Mouse (Mus musculus): ENCODE measurements around the gene 4930558C23Rik. TPM values are rescaled to one million over a fixed set of nuclear protein-coding genes. Genes with fewer than 3 reads are reported as not detected.
"Not testable (repeated sequence)": the region's sequence is repeated elsewhere in the genome, so short reads cannot be mapped to it uniquely, and the experiment has no call there.

4930558C23Rik gene
- polyA plus RNA-seq, 1 experiment from 2014 or later: not detected

DNA sequence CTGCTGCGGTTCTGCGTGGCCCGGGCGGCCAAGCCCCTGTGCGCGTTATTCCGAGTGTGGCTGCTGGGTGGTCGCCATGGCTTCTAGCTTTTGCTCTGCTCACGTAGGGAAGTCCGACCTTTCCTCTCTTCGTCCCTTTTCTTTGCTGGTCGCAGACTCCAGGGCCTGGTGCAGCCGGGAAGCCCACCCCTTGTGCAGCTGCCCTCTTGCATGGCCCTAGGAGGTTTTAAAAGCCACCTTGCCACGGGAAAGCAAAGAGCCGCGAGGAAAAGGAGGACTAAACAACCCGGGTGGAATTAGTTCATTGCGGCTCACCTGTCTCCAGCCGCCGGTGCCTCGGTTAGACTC is 25.2 kb upstream of the 4930558C23Rik start:
- DNase-seq (ENCODE audit: low spot score): peak; percentile 22
- 25% methylated on average over 16 of the region's 21 CpGs for WGBS
- H3K27ac ChIP-seq (replicated peaks); H3K36me3 ChIP-seq; H3K27me3 ChIP-seq (ENCODE audit: low read depth, poor library complexity, severe bottlenecking); H3K4me1 ChIP-seq: not testable (repeated sequence)
- peaks cover 19% of the 10 kb centered on the region; the same call in 1 of the 2 replicates for H3K9me3 ChIP-seq (replicated peaks)
- H3K4me3 ChIP-seq: peak overlapping the region; percentile 49

DNA sequence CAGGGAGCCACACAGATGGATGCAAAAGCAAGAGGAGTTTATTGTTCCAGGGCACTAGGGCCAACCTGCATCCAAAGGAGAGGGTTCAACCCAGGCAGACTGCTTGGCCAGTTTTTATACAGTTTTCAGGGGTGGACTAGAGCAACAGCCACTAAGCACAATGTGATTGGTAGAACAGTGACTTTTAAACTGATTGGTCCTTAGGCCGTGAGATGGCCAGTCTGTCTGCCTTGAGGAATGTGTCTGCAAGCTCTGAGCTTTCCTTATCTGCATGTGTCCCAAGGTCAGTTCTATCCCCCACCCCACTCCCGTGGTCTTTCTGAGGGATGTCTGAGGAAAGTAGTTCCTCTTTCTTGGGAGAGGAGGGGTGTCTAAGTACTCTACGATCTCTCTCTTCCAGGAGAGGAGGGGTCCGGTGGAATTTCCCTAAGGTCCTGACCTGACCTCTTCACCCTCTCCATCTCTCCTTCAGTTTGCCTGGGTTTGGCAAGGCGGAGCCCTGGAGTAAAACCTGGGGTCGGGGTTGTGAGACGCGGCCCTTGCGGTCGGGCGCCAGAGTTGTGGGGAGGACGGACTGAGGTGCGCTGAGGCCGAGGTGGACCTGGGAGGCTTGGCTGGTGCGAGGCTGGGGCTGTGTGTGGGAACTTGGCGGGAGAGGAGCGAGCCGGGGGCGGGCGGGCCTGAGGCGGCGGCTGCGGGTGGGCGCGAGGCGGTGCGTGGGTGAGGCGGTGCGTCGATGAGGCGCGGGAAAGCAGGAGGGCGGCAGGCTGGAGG is 24.7 kb upstream of the 4930558C23Rik start:
- H3K9me3 ChIP-seq (replicated peaks): peaks cover 24% of the 10 kb centered on the region; the same call in 1 of the 2 replicates
- DNase-seq (ENCODE audit: low spot score): not testable (repeated sequence)
- 32% methylated on average over 17 of the region's 33 CpGs for WGBS

DNA sequence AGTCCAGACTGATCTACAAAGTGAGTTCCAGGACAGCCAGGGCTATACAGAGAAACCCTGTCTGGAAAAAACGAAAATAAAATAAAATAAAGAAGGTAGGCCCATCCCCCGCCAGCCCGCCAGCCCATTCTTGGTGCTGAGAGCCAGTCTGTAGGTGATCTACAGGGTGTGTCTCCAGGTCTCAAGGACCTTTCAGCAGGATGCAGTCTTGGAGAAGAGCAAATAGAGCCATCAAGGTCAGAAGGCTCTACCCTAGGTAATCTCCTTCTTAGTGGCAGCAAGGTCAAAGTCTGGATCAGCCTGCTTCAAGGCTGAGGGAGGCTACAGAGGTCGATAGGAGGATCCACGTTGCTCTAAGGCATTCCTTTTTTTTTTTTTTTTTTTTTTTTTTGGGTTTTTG is 23.8 kb upstream of the 4930558C23Rik start:
- H3K4me3 ChIP-seq, H3K36me3 ChIP-seq: not testable (repeated sequence)
- 86% methylated on average over 5 of the region's 5 CpGs for WGBS

More for the DNA sequence above, 24.7 kb upstream of the 4930558C23Rik start:
- not testable (repeated sequence) for H3K36me3 ChIP-seq; H3K4me1 ChIP-seq; H3K27me3 ChIP-seq (ENCODE audit: low read depth, poor library complexity, severe bottlenecking); H3K27ac ChIP-seq (replicated peaks)
- peak overlapping the region; percentile 49 for H3K4me3 ChIP-seq

DNA sequence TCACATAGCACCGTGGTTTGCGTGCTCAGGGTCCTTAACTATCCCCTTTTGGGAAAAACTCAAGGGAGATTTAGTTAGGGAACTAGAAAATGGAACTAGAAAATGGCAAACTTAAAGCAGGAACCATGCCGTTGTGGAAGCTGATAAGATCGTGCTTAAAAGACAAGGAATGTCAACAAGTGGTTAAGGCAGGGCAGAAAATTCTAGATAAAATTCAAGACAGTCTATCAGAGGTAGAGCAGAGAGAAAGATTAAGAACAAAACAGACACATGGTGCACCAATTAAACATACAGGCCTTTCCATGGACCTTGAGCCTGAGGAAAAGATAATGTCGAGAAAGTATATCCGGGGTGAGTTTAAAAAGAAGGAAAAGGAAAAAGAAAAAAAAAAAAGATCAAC is 15.2 kb upstream of the 4930558C23Rik start:
- Histone ChIP-seq H3K27me3 (ENCODE audit: low read depth, poor library complexity, severe bottlenecking) (no peaks in the 10 kb centered on the region), H3K4me3 (no peak overlapping the region), H3K36me3 (no peaks in the 10 kb centered on the region), H3K9me3 (replicated peaks) (peaks cover 46% of the 10 kb centered on the region), H3K27ac (replicated peaks) (no peak overlapping the region), H3K4me1 (no peaks in the 10 kb centered on the region)
- DNase-seq (ENCODE audit: low spot score): no peak
- WGBS: 94% methylated on average over 6 of the region's 6 CpGs

More for the DNA sequence above, 23.8 kb upstream of the 4930558C23Rik start:
- H3K27me3 ChIP-seq (ENCODE audit: low read depth, poor library complexity, severe bottlenecking); H3K27ac ChIP-seq (replicated peaks); DNase-seq (ENCODE audit: low spot score); H3K4me1 ChIP-seq: not testable (repeated sequence)
- peaks cover 24% of the 10 kb centered on the region; the same call in 1 of the 2 replicates for H3K9me3 ChIP-seq (replicated peaks)

DNA sequence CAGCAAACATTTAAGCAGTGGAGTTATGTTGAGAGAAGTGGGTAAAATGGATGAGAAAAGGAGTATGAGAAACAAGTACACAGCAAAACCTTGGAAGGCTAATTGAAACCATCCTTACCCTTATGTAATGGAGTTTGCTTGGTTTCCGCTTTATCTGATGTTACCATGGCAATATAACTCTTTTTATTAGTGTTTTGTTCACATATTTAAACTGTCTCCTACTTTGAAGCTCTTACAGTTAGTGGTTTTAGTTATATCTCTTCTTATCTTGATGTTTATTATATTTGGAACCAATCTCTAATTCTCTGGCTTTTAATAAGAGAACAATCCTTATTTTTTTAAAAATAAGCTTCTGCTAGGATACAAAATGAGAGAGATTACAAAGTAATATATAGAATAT is 9.6 kb upstream of the 4930558C23Rik start:
- Histone ChIP-seq H3K27me3 (ENCODE audit: low read depth, poor library complexity, severe bottlenecking) (no peaks in the 10 kb centered on the region), H3K36me3 (no peaks in the 10 kb centered on the region), H3K27ac (replicated peaks) (no peak overlapping the region), H3K4me3 (no peak overlapping the region), H3K9me3 (replicated peaks) (peaks cover 6% of the 10 kb centered on the region; the same call in 1 of the 2 replicates), H3K4me1 (no peaks in the 10 kb centered on the region)
- DNase-seq (ENCODE audit: low spot score): no peak
- 93% methylated on average over 1 of the region's 1 CpGs for WGBS

DNA sequence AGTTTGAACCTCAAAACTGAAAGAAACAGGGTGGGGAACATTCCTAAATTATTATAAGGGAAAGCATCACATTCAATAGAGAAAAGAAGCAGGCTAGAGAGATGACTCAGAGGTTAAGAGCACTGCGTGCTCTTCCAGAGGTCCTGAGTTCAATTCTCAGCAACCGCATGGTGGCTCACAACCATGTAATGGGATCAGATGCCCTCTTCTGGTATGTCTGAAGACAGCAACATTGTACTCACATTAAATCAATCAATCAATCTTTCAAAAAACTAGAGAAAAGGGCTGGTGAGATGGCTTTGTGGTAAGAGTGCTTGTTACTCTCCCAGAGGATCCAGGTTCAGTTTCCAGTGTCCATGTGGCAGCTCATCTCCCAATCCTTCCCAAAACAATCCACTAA is 6.2 kb upstream of the 4930558C23Rik start:
- DNase-seq (ENCODE audit: low spot score): no peak
- Histone ChIP-seq H3K36me3 (no peaks in the 10 kb centered on the region), H3K9me3 (replicated peaks) (no peaks in the 10 kb centered on the region), H3K27ac (replicated peaks) (no peak overlapping the region), H3K4me3 (no peak overlapping the region), H3K4me1 (no peaks in the 10 kb centered on the region), H3K27me3 (ENCODE audit: low read depth, poor library complexity, severe bottlenecking) (no peaks in the 10 kb centered on the region)
- WGBS: 94% methylated on average over 2 of the region's 2 CpGs

DNA sequence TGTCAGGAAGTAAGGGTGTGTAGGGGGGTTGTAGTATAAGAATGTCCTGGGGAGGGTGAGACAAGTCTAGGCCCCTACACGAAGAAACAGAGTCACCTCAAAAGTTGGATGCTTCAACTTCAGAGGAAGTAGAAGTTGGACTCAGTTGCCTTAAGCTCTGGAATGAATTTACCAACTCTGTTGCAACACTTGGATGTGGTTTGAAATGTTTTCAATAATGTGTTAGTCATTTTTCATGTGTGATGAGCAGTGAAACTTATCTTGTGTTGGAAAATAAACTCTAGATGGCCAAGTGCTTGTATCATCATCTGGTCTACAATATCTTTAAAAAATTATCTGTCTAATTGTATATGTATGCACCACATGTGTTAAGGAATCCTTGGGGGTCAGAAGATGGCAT is 5.1 kb upstream of the 4930558C23Rik start:
- H3K36me3 ChIP-seq: no peaks in the 10 kb centered on the region
- no peaks in the 10 kb centered on the region for H3K4me1 ChIP-seq
- WGBS: 87% methylated on average over 1 of the region's 1 CpGs
- no peak overlapping the region for H3K4me3 ChIP-seq
- H3K27ac ChIP-seq (replicated peaks): no peak overlapping the region
- H3K27me3 ChIP-seq (ENCODE audit: low read depth, poor library complexity, severe bottlenecking): no peaks in the 10 kb centered on the region
- H3K9me3 ChIP-seq (replicated peaks): no peaks in the 10 kb centered on the region
- no peak for DNase-seq (ENCODE audit: low spot score)

DNA sequence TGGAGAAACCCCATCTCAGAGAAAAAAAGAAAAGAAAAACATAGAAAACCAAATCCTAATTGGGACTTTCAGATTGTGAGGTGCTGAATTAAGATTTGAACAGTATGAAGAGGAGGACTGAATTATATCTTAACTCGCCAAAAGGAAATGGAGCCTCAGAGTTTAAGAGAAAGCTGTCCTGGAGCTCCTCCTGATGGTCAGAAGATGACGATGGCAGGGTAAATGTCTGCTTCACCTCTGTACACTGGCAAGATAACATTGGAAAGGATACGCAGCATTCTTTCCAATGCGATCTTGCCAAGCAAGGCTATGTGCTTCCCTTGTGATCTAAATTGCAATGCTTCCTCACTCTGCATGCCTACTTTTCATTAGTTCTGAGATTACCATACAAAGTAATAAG is 8.3 kb downstream of the 4930558C23Rik start:
- no peaks in the 10 kb centered on the region for H3K27me3 ChIP-seq (ENCODE audit: low read depth, poor library complexity, severe bottlenecking)
- H3K4me1 ChIP-seq: no peaks in the 10 kb centered on the region
- no peak for DNase-seq (ENCODE audit: low spot score)
- 91% methylated on average over 4 of the region's 4 CpGs for WGBS
- H3K27ac ChIP-seq (replicated peaks): no peak overlapping the region
- no peaks in the 10 kb centered on the region for H3K36me3 ChIP-seq
- no peak overlapping the region for H3K4me3 ChIP-seq
- peaks cover 7% of the 10 kb centered on the region; the same call in 1 of the 2 replicates for H3K9me3 ChIP-seq (replicated peaks)

DNA sequence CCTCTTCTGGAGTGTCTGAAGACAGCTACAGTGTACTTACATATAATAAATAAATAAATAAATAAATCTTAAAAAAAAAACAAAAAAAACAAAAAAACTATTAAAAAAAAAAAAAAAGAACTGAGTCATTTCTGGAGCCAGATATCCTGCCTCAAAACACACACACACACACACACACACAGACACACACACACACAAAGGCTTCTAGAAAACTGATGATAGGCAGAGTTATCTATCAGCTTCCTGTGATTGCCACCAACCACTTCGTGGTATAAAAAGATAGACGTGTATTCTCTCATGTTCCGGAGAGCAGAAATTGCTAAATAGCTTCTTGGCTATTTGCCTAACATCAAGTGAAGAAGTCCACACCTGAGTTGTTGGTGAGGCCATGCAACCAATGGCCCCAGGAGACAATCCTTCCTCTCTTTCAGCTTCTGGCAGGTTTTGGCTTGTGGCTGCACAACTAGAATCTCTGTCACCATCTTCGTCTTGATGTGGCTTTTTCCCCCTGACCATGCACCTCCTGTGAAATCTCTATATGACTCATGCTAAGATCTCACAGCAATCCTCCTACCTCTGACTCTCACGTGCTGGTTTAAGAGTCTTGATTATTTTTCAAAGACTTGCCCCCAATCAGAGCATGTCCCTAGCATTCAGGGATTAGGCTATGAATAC is 17.1 kb downstream of the 4930558C23Rik start:
- Histone ChIP-seq H3K36me3 (no peaks in the 10 kb centered on the region), H3K4me1 (no peaks in the 10 kb centered on the region), H3K4me3 (no peak overlapping the region), H3K27ac (replicated peaks) (no peak overlapping the region), H3K27me3 (ENCODE audit: low read depth, poor library complexity, severe bottlenecking) (no peaks in the 10 kb centered on the region), H3K9me3 (replicated peaks) (no peaks in the 10 kb centered on the region)
- 89% methylated on average over 5 of the region's 5 CpGs for WGBS
- DNase-seq (ENCODE audit: low spot score): no peak

DNA sequence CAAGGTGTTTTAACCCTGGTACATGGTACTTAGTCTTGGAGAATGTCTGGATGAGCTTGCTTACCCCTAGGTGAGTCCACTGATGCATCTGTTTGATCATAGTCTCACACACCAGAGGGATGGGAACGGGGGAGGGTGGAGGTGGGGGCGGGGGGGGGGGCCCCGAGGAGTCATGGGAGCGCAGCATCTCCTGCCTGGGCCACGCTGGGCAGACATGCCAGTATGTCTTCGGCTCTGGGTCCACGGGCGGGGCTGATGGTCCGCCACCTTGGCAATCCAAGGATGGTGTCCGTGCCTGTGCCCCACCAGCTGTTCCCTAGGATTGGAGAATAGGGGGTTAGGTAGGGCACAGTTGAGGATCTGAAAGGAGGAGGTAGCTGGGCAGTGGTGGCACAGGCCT is 29.4 kb downstream of the 4930558C23Rik start:
- H3K27me3 ChIP-seq (ENCODE audit: low read depth, poor library complexity, severe bottlenecking): no peaks in the 10 kb centered on the region
- H3K4me1 ChIP-seq: no peaks in the 10 kb centered on the region
- H3K9me3 ChIP-seq (replicated peaks): peaks cover 29% of the 10 kb centered on the region
- no peak overlapping the region for H3K27ac ChIP-seq (replicated peaks)
- WGBS: 90% methylated on average over 10 of the region's 10 CpGs
- DNase-seq (ENCODE audit: low spot score): no peak
- H3K4me3 ChIP-seq: no peak overlapping the region
- no peaks in the 10 kb centered on the region for H3K36me3 ChIP-seq

DNA sequence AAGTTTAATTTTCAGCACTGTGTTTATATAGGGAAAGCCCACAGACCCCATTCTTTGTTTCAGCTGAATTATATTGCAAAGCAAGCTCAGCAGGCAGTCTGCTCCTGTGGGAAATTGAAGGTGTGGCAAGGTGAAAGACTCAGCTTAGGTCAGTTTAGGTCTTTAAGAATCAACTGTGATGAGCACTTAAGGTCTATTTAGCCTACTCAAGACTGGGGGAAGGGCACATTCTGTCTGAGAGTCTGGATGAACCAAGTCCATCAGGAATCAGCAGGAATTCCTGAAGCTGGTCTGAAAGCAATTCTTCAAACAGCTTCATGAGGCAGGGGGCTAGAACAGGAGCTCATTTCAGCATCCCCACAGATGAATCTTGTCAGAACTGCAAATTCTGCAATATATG is 32.5 kb downstream of the 4930558C23Rik start:
- no peak overlapping the region for H3K4me3 ChIP-seq
- no peak for DNase-seq (ENCODE audit: low spot score)
- H3K9me3 ChIP-seq (replicated peaks): peaks cover 4% of the 10 kb centered on the region; the same call in 1 of the 2 replicates
- no peaks in the 10 kb centered on the region for H3K27me3 ChIP-seq (ENCODE audit: low read depth, poor library complexity, severe bottlenecking)
- H3K36me3 ChIP-seq: no peaks in the 10 kb centered on the region
- H3K27ac ChIP-seq (replicated peaks): no peak overlapping the region
- no peaks in the 10 kb centered on the region for H3K4me1 ChIP-seq

DNA sequence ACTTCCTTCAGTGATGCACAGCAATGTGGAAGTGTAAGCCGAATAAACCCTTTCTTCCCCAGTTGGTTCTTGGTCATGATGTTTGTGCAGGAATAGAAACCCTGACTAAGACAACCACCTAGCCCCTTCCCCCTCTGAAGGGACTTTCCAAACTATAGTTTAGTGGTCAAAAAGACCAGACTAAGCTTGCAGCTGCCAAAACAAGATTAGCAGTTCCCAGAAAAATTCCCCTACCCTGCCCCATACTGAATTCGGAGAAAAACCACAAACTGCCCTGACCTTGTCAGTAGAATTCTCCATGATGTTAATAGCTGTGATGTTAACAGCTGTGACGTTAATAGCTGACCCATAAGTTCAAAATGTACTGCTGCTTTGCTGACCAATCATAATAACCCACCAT is 42.4 kb downstream of the 4930558C23Rik start:
- not testable (repeated sequence) for H3K9me3 ChIP-seq (replicated peaks); DNase-seq (ENCODE audit: low spot score); H3K4me3 ChIP-seq; H3K27ac ChIP-seq (replicated peaks); H3K4me1 ChIP-seq; H3K27me3 ChIP-seq (ENCODE audit: low read depth, poor library complexity, severe bottlenecking); H3K36me3 ChIP-seq
- 80% methylated on average over 3 of the region's 3 CpGs for WGBS

DNA sequence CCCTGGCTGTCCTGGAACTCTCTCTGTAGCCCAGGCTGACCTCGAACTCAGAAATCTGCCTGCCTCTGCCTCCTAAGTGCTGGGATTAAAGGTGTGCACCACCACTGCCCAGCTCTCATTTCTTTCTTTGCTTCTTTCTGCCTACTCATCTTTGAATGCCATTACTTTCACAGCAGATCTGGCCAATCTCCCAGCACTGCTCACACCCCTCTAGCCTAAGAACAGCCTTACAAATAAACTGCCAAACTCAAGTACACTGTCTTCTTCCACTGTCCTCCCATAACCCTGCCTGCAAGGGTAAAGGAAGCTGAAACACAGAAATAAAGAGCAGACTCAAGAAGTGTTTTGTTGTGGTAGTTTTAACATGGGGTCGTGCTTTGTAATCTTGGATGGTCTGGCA is 44.9 kb downstream of the 4930558C23Rik start:
- Histone ChIP-seq H3K9me3 (replicated peaks) (no peaks in the 10 kb centered on the region), H3K4me3 (no peak overlapping the region), H3K27ac (replicated peaks) (no peak overlapping the region), H3K36me3 (peaks cover 21% of the 10 kb centered on the region), H3K27me3 (ENCODE audit: low read depth, poor library complexity, severe bottlenecking) (no peaks in the 10 kb centered on the region), H3K4me1 (peaks cover 8% of the 10 kb centered on the region)
- no peak for DNase-seq (ENCODE audit: low spot score)
- WGBS: 93% methylated on average over 2 of the region's 2 CpGs

All from midbrain, embryonic 10.5 days (tissue).